Mouse (Mus musculus) bone marrow, adult 2 months (tissue): ENCODE data around the gene Coa5. TPM values are rescaled to one million over a fixed set of nuclear protein-coding genes. Genes with fewer than 3 reads are reported as not detected.

ENCODE experiments used
- H3K27ac ChIP-seq: fragments of 200-500 bp; 2 replicates; pipeline ENCODE4 v1.5.1; 2012; ENCODE audit warnings: low read depth, mild to moderate bottlenecking, control low read depth, inconsistent platforms, low read length; ENCODE audit not compliant: control insufficient read depth, poor library complexity, insufficient read depth
- H3K4me1 ChIP-seq: fragments of 200-500 bp; 2 replicates; pipeline ENCODE4 v1.6.1; 2011; ENCODE audit warnings: low read length; ENCODE audit not compliant: control insufficient read depth, insufficient read depth
- H3K4me3 ChIP-seq: fragments of 200-500 bp; replicated peaks from 2 replicates; pipeline ENCODE3; 2011; ENCODE audit warnings: mild to moderate bottlenecking, low read depth, low read length, control low read depth; ENCODE audit not compliant: control insufficient read depth
- CTCF ChIP-seq: fragments of 200-500 bp; IDR thresholded peaks from 2 replicates; pipeline ENCODE4 v1.5.1; 2011; ENCODE audit warnings: low read length, control low read depth; ENCODE audit not compliant: control insufficient read depth, insufficient read depth
- POLR2A ChIP-seq: fragments of 200-500 bp; IDR thresholded peaks from 2 replicates; pipeline ENCODE4 v1.6.1; 2011; ENCODE audit warnings: low read depth, mild to moderate bottlenecking, control low read depth, low read length, borderline replicate concordance; ENCODE audit not compliant: control insufficient read depth
- WGBS: fragments of 180-500 bp; shearing (Covaris S2); methylation state at CpG from one replicate; pipeline ENCODE4 v1.1.7; 2018; 5-methylcytosine and 5-hydroxymethylcytosine counted together
- polyA plus RNA-seq: library from polyadenylated mRNA; stranded (reverse); fragments of >200 nt; gene quantifications from 2 replicates; pipeline ENCODE4 v1.2.4, GENCODE M21; 2011; ENCODE audit warnings: low replicate concordance; ENCODE audit not compliant: missing spikeins, insufficient read depth, insufficient read length

Gene Coa5
- polyA plus RNA-seq, 1 experiment = 26.6 TPM

- Histone ChIP-seq H3K4me1 (no peaks in the 10 kb centered on the region; the same call in 1 of the 2 replicates), H3K4me3 (no peak overlapping the region), H3K27ac (no peak overlapping the region)
- WGBS = 79% methylated on average over 1 of the region's 1 CpGs
- TF ChIP-seq POLR2A = no peak
- no peak for TF ChIP-seq CTCF
Observed at GRCm38 (mm10) chr1:37415394-37415793, 14.5 kb downstream of the Coa5 start.

- Histone ChIP-seq H3K27ac (no peak overlapping the region), H3K4me1 (no peaks in the 10 kb centered on the region; the same call in 1 of the 2 replicates), H3K4me3 (no peak overlapping the region)
- TF ChIP-seq POLR2A (no peak), CTCF (no peak)
Observed at GRCm38 (mm10) chr1:37409647-37410046, 20.3 kb downstream of the Coa5 start.

- Histone ChIP-seq H3K27ac (no peak overlapping the region), H3K4me1 (no peaks in the 10 kb centered on the region; the same call in 1 of the 2 replicates), H3K4me3 (no peak overlapping the region)
- WGBS = 84% methylated on average over 3 of the region's 3 CpGs
- TF ChIP-seq CTCF (no peak), POLR2A (no peak)
Observed at GRCm38 (mm10) chr1:37408678-37409077, 21.2 kb downstream of the Coa5 start.

- TF ChIP-seq POLR2A = no peak
- TF ChIP-seq CTCF = no peak
- no peaks in the 10 kb centered on the region; the same call in 1 of the 2 replicates for H3K4me1 ChIP-seq
- H3K4me3 ChIP-seq = no peak overlapping the region
- H3K27ac ChIP-seq = no peak overlapping the region
- 51% methylated on average over 8 of the region's 8 CpGs for whole genome bisulfite sequencing
Observed at GRCm38 (mm10) chr1:37408059-37408458, 21.8 kb downstream of the Coa5 start.

- Histone ChIP-seq H3K4me1 (no peaks in the 10 kb centered on the region; the same call in 1 of the 2 replicates), H3K4me3 (no peak overlapping the region), H3K27ac (no peak overlapping the region)
- 73% methylated on average over 8 of the region's 8 CpGs for WGBS
- TF ChIP-seq CTCF (no peak), POLR2A (no peak)
Observed at GRCm38 (mm10) chr1:37407228-37407627, 22.7 kb downstream of the Coa5 start.

GRCm38 (mm10) chr1:37405137-37405536, 24.8 kb downstream of the Coa5 start:
- WGBS = 79% methylated on average over 2 of the region's 2 CpGs

GRCm38 (mm10) chr1:37401687-37402086, 28.2 kb downstream of the Coa5 start:
- TF ChIP-seq POLR2A (no peak), CTCF (peak; percentile 85)
- WGBS = 53% methylated on average over 4 of the region's 4 CpGs
- no peak overlapping the region for H3K27ac ChIP-seq
- H3K4me1 ChIP-seq = no peaks in the 10 kb centered on the region
- no peak overlapping the region for H3K4me3 ChIP-seq

More at GRCm38 (mm10) chr1:37405137-37405536, 24.8 kb downstream of the Coa5 start:
- no peak overlapping the region for H3K4me3 ChIP-seq
- no peak overlapping the region for H3K27ac ChIP-seq
- H3K4me1 ChIP-seq = no peaks in the 10 kb centered on the region; the same call in 1 of the 2 replicates
- TF ChIP-seq CTCF (no peak), POLR2A (no peak)

GRCm38 (mm10) chr1:37399734-37400133, 30.2 kb downstream of the Coa5 start:
- TF ChIP-seq POLR2A (no peak), CTCF (no peak)
- H3K27ac ChIP-seq = no peak overlapping the region
- no peak overlapping the region for H3K4me3 ChIP-seq
- WGBS = 86% methylated on average over 8 of the region's 8 CpGs
- no peaks in the 10 kb centered on the region for H3K4me1 ChIP-seq

- H3K4me3 ChIP-seq = no peak overlapping the region
- TF ChIP-seq CTCF (no peak), POLR2A (no peak)
- H3K27ac ChIP-seq = no peak overlapping the region
- no peaks in the 10 kb centered on the region for H3K4me1 ChIP-seq
- WGBS = 75% methylated on average over 3 of the region's 3 CpGs
Observed at GRCm38 (mm10) chr1:37398961-37399360, 30.9 kb downstream of the Coa5 start.
